Mouse (Mus musculus) forebrain, embryonic 14.5 days (tissue): Measurements from ENCODE around the gene Kif24. TPM values are rescaled to one million over a fixed set of nuclear protein-coding genes. Genes with fewer than 3 reads are reported as not detected.

Source experiments
- ATAC-seq: fragments of 200-750 bp; cut with Nextera tagmentation; 2 replicates; pipeline ENCODE4 v1.8.0; 2017; ENCODE audit warnings: mild to moderate bottlenecking, moderate library complexity
- DNase-seq: peaks from one replicate; pipeline ENCODE4 v3.0.0-alpha.2; 2015; ENCODE audit warnings: low spot score
- H3K27ac ChIP-seq: fragments of 300-500 bp; sonication (generic); 2 replicates; pipeline ENCODE4 v1.5.1; 2014; ENCODE audit warnings: low read depth, mild to moderate bottlenecking, control low read depth, low read length, moderate library complexity
- H3K27me3 ChIP-seq: fragments of 300-500 bp; sonication (generic); replicated peaks from 2 replicates; pipeline ENCODE4 v1.6.1; 2014; ENCODE audit warnings: low read length, control low read depth, mixed read lengths; ENCODE audit not compliant: control insufficient read depth, insufficient read depth
- H3K36me3 ChIP-seq: fragments of 300-500 bp; sonication (generic); 2 replicates; pipeline ENCODE4 v1.6.1; 2014; ENCODE audit warnings: low read length, control low read depth; ENCODE audit not compliant: control insufficient read depth, insufficient read depth
- H3K4me1 ChIP-seq: fragments of 300-500 bp; sonication (generic); 2 replicates; pipeline ENCODE4 v1.6.1; 2014; ENCODE audit warnings: antibody characterized with exemption, low read length, control low read depth; ENCODE audit not compliant: control insufficient read depth, insufficient read depth
- H3K4me2 ChIP-seq: fragments of 300-500 bp; sonication (generic); 2 replicates; pipeline ENCODE4 v1.6.1; 2014; ENCODE audit warnings: mild to moderate bottlenecking, control low read depth, low read length
- H3K4me3 ChIP-seq: fragments of 300-500 bp; sonication (generic); 2 replicates; pipeline ENCODE4 v1.5.1; 2014; ENCODE audit warnings: low read depth, low read length, control low read depth
- H3K9ac ChIP-seq: fragments of 300-500 bp; sonication (generic); 2 replicates; pipeline ENCODE4 v1.6.1; 2014; ENCODE audit warnings: mild to moderate bottlenecking, low read length, control low read depth, moderate library complexity
- H3K9me3 ChIP-seq: fragments of 300-500 bp; sonication (generic); replicated peaks from 2 replicates; pipeline ENCODE4 v1.6.1; 2016; ENCODE audit warnings: low read length, control low read depth, mixed read lengths; ENCODE audit not compliant: control insufficient read depth
- WGBS: fragments of 180-500 bp; shearing (Covaris S2); extraction: QIAGEN DNeasy Blood & Tissue Kit; methylation state at CpG from one replicate; pipeline ENCODE4 v1.1.7; 2014; 5-methylcytosine and 5-hydroxymethylcytosine counted together
- polyA plus RNA-seq: library from polyadenylated mRNA; unstranded; fragments of >200 nt; fragmentation: Nextera tagmentation; extraction: Ambion mirVana; gene quantifications from 2 replicates; pipeline ENCODE4 v1.2.1, GENCODE M21; 2014

The Kif24 gene
- polyA plus RNA-seq, 1 experiment from 2014 or later, result 3.0 TPM

- H3K36me3 ChIP-seq, result peaks cover 6% of the 10 kb centered on the region; the same call in 1 of the 2 replicates
- H3K27ac ChIP-seq, result no peak overlapping the region
- H3K9ac ChIP-seq, result no peak overlapping the region
- no peak for ATAC-seq
- H3K4me3 ChIP-seq, result no peak overlapping the region
- no peaks in the 10 kb centered on the region for H3K4me1 ChIP-seq
- 47% methylated on average over 4 of the region's 4 CpGs for WGBS
- H3K4me2 ChIP-seq, result no peak overlapping the region
- no peaks in the 10 kb centered on the region for H3K27me3 ChIP-seq
- DNase-seq, result no peak
- no peaks in the 10 kb centered on the region for H3K9me3 ChIP-seq
Measured at GRCm38 (mm10) chr4:41478751-41479455, 14.2 kb upstream of the Kif24 start.

GRCm38 (mm10) chr4:41477648-41478160, 13.0 kb upstream of the Kif24 start:
- Histone ChIP-seq H3K36me3 (peaks cover 6% of the 10 kb centered on the region; the same call in 1 of the 2 replicates), H3K27me3 (no peaks in the 10 kb centered on the region), H3K27ac (no peak overlapping the region), H3K4me1 (no peaks in the 10 kb centered on the region), H3K4me2 (no peak overlapping the region), H3K4me3 (no peak overlapping the region), H3K9ac (no peak overlapping the region), H3K9me3 (no peaks in the 10 kb centered on the region)
- 90% methylated on average over 9 of the region's 9 CpGs for WGBS
- no peak for ATAC-seq
- no peak for DNase-seq

GRCm38 (mm10) chr4:41471384-41471689, 6.7 kb upstream of the Kif24 start:
- Histone ChIP-seq H3K9me3 (no peaks in the 10 kb centered on the region), H3K4me3 (no peak overlapping the region), H3K4me1 (peaks cover 28% of the 10 kb centered on the region), H3K36me3 (no peaks in the 10 kb centered on the region), H3K4me2 (peak overlapping the region; percentile 16; the same call in 1 of the 2 replicates), H3K27ac (peak overlapping the region; percentile 36), H3K27me3 (no peaks in the 10 kb centered on the region), H3K9ac (no peak overlapping the region)
- WGBS, result 68% methylated on average over 1 of the region's 1 CpGs
- DNase-seq (no peak), ATAC-seq (no peak)

GRCm38 (mm10) chr4:41470684-41471383, 6.1 kb upstream of the Kif24 start:
- DNase-seq, result peak; percentile 94
- peak; percentile 90 for ATAC-seq
- peak overlapping the region; percentile 36 for H3K27ac ChIP-seq
- H3K27me3 ChIP-seq, result no peaks in the 10 kb centered on the region
- peaks cover 28% of the 10 kb centered on the region for H3K4me1 ChIP-seq
- H3K9me3 ChIP-seq, result no peaks in the 10 kb centered on the region
- WGBS, result 9% methylated on average over 5 of the region's 5 CpGs
- no peak overlapping the region for H3K9ac ChIP-seq
- no peaks in the 10 kb centered on the region for H3K36me3 ChIP-seq
- H3K4me2 ChIP-seq, result peak overlapping the region; percentile 16; the same call in 1 of the 2 replicates
- H3K4me3 ChIP-seq, result no peak overlapping the region

- DNase-seq (peak; percentile 63), ATAC-seq (peak; percentile 18)
- H3K27me3 ChIP-seq, result no peaks in the 10 kb centered on the region
- no peaks in the 10 kb centered on the region for H3K36me3 ChIP-seq
- H3K4me3 ChIP-seq, result no peak overlapping the region
- no peaks in the 10 kb centered on the region for H3K9me3 ChIP-seq
- 29% methylated on average over 7 of the region's 7 CpGs for WGBS
- peak overlapping the region; percentile 28; the same call in 1 of the 2 replicates for H3K27ac ChIP-seq
- peaks cover 28% of the 10 kb centered on the region for H3K4me1 ChIP-seq
- no peak overlapping the region for H3K9ac ChIP-seq
- H3K4me2 ChIP-seq, result no peak overlapping the region
Measured at GRCm38 (mm10) chr4:41470051-41470683, 5.5 kb upstream of the Kif24 start.

GRCm38 (mm10) chr4:41469199-41469598, 4.5 kb upstream of the Kif24 start:
- Histone ChIP-seq H3K4me3 (no peak overlapping the region), H3K9me3 (no peaks in the 10 kb centered on the region), H3K9ac (no peak overlapping the region), H3K27me3 (no peaks in the 10 kb centered on the region), H3K27ac (no peak overlapping the region), H3K4me1 (peaks cover 28% of the 10 kb centered on the region), H3K36me3 (no peaks in the 10 kb centered on the region), H3K4me2 (no peak overlapping the region)
- no peak for ATAC-seq
- WGBS, result 77% methylated on average over 10 of the region's 10 CpGs
- no peak for DNase-seq

- no peaks in the 10 kb centered on the region for H3K36me3 ChIP-seq
- no peaks in the 10 kb centered on the region for H3K9me3 ChIP-seq
- peak; percentile 84 for DNase-seq
- no peak overlapping the region for H3K9ac ChIP-seq
- WGBS, result 54% methylated on average over 17 of the region's 17 CpGs
- no peak overlapping the region for H3K4me2 ChIP-seq
- peaks cover 28% of the 10 kb centered on the region for H3K4me1 ChIP-seq
- ATAC-seq, result no peak
- H3K4me3 ChIP-seq, result no peak overlapping the region
- no peaks in the 10 kb centered on the region for H3K27me3 ChIP-seq
- H3K27ac ChIP-seq, result no peak overlapping the region
Measured at GRCm38 (mm10) chr4:41468396-41469080, 3.9 kb upstream of the Kif24 start.

GRCm38 (mm10) chr4:41465287-41465665, 589 bp upstream of the Kif24 start:
- no peaks in the 10 kb centered on the region for H3K27me3 ChIP-seq
- WGBS, result 4% methylated on average over 17 of the region's 17 CpGs
- ATAC-seq, result peak; percentile 7
- peak overlapping the region; percentile 52 for H3K4me2 ChIP-seq
- peak overlapping the region; percentile 60 for H3K4me3 ChIP-seq
- peak overlapping the region; percentile 73 for H3K9ac ChIP-seq
- H3K9me3 ChIP-seq, result no peaks in the 10 kb centered on the region
- H3K4me1 ChIP-seq, result peaks cover 14% of the 10 kb centered on the region
- no peak overlapping the region for H3K27ac ChIP-seq
- DNase-seq, result peak; percentile 49
- H3K36me3 ChIP-seq, result no peaks in the 10 kb centered on the region; the same call in 1 of the 2 replicates
